Mouse (Mus musculus) olfactory bulb, adult 2 months (tissue): Measurements from ENCODE around the gene Tnfsf13.

Experiments
- CTCF ChIP-seq: fragments of 200-500 bp; IDR thresholded peaks from 2 replicates; pipeline ENCODE4 v1.5.1; 2012; ENCODE audit warnings: low read depth, mild to moderate bottlenecking, low read length, moderate library complexity; ENCODE audit not compliant: insufficient read depth
- POLR2A ChIP-seq: fragments of 200-500 bp; IDR thresholded peaks from 2 replicates; pipeline ENCODE4 v1.6.1; 2012; ENCODE audit warnings: mild to moderate bottlenecking, low read depth, low read length, moderate library complexity; ENCODE audit not compliant: insufficient read depth

DNA sequence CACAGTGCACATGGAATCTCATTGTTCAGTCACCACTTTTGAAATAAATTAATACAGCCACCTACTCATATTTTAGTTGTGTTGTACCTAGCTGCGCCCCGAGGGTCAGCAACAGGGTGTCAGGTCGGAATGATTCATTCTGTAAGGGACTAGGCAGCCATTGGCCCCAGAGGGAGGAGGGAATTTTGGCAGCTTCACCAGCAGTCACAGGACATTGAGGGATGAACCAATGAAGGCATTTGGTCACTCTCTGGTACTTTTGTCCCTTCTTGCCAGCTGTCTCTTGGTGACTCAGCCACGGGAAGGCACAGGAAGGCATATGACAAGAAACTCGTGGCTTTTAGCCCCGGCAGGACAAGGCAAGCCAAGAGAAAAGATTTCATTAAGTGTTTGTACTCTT, 21.8 kb downstream of the Tnfsf13 start:
- no peak for TF ChIP-seq CTCF
- no peak for TF ChIP-seq POLR2A
